Mouse (Mus musculus): ENCODE measurements around the gene Exph5. TPM values are rescaled to one million over a fixed set of nuclear protein-coding genes. Genes with fewer than 3 reads are reported as not detected.

The Exph5 gene
- total RNA-seq, 2 experiments from 2014 or later = 26.1 to 27.9 TPM

- intact Hi-C loops (cut with DNase I) = no loop called here
Observed at GRCm38 (mm10) chr9:53307904-53308303, 6.4 kb downstream of the Exph5 start.

GRCm38 (mm10) chr9:53312981-53313380, 11.5 kb downstream of the Exph5 start:
- intact Hi-C loops (cut with DNase I) = no loop called here
- DNase-seq (ENCODE audit: low spot score in 2 of 2) = no peak

More at GRCm38 (mm10) chr9:53307904-53308303, 6.4 kb downstream of the Exph5 start:
- DNase-seq (ENCODE audit: low spot score in 2 of 2) = peak in 1 of 2 experiments; percentile 29

- intact Hi-C loops (cut with DNase I) = no loop called here
- DNase-seq (ENCODE audit: low spot score in 2 of 2) = peak in 1 of 2 experiments; percentile 40
Observed at GRCm38 (mm10) chr9:53320894-53321650, 19.6 kb downstream of the Exph5 start.

- DNase-seq (ENCODE audit: low spot score in 2 of 2) = no peak
- intact Hi-C loops (cut with DNase I) = no loop called here
Observed at GRCm38 (mm10) chr9:53321683-53322082, 20.2 kb downstream of the Exph5 start.

DNA sequence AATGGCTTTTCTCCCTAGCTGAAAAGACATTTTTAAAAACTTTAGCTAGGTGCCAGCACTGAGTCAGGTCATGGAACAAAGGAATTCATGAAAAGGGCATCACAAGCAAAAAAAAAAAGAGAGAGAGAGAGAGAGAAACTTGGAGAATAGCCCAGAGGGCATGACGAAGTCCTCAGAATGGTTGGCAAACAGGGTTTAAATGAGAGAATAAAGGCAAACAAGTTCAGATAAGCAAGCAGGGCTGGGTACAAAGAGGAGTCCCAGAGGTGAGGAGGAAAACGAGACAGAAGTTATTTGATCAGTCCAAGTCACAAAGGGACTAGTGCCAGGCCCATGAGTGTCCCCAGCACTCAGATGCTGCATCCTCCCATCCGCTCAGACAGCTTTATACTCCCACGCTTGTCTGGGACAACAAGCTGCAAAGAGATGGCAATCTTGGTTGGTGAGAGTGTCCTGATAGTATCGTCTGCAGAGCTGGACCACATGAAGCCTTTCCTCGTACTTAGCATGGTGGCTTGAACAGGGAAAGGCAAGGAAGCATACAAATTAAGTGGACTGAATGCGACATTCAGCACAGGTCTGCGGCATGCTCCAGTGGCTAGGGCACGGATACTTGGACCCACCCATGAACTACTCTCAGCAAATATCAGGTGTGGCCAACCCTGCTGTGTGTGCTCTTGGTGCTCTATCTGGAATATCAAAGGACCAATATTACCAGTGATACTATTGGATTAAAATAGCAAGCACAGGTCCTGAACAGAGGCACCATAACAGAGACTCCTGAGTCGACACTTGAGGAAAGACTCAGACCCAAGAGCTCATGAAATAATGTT, 22.2 kb downstream of the Exph5 start:
- DNase-seq (ENCODE audit: low spot score in 2 of 2) = peak in 1 of 2 experiments; percentile 51
- intact Hi-C loops (cut with DNase I) = no loop called here

- intact Hi-C loops (cut with DNase I) = no loop called here
- DNase-seq (ENCODE audit: low spot score in 2 of 2) = no peak
Observed at GRCm38 (mm10) chr9:53325363-53326090, 24.1 kb downstream of the Exph5 start.

DNA sequence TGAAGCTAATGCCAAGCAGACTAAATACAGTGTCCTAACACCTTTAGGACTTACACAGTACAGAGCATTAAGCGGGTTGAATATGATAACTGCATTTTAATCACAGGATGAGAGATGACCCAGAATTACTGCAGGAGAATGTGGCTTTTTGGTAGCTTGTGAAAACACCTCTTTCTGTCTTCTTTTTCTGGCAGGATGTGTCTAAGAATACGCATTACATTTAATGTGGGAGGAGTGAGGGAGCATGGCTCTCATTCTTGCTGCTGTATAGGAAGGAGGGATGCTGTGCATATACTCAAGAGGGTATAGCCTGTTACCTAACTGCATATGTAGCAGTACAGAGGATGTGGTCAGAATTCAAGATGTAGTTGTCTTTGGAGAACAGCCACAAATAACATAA, 26.7 kb downstream of the Exph5 start:
- DNase-seq (ENCODE audit: low spot score in 2 of 2) = peak; percentile 11 to 87
- intact Hi-C loops (cut with DNase I) = loop anchor here (2.0 kb wide), 2 partner anchors 17 to 25 kb away; no protein-coding TSS in a partner anchor

DNA sequence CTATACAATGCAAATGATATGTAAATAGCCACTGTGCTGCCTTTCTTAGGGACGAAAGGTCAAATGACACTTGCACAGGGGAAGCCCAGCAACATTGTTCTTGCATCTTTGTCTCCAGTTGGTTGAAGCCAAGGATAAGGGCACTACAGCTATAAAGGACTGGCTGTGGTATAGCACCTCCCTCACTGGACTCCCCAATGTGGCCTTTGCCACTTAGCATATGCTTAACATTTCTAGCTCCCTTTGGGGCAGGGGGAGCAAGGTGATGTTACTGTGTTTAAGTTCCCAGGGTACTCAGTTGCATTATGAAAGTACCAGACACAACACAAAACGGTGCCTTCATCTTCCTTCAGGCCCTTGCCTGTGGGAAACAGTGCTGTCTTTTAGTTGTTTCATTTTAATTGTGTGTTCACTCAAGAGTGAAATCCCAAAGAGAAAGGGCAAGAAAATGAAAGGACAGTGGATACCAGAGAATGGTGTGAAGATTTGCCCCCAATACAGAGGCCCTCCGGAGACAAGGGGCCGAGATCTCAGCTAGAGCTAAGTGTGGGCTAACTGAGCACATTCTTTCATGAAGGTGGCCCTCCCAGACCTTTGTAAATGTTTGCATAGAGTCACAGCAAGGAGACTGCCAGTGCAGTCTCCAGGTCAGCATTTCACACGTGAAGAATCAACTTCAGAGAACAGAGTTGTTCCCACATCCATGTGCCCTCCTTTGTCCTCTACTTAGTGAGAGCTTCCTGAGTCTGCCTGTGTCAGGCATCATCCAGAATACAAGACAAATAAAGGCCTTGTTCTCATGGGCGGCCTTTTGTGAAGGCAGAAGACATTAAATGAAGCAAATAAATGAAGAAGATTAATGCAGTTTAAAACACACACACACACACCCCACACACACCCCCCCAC, 28.1 kb downstream of the Exph5 start:
- intact Hi-C loops (cut with DNase I) = loop anchor here (2.0 kb wide), 2 partner anchors 15 to 27 kb away; no protein-coding TSS in a partner anchor
- no peak for DNase-seq (ENCODE audit: low spot score in 2 of 2)

GRCm38 (mm10) chr9:53330247-53330646, 28.8 kb downstream of the Exph5 start:
- no peak for DNase-seq (ENCODE audit: low spot score in 2 of 2)
- intact Hi-C loops (cut with DNase I) = no loop called here

GRCm38 (mm10) chr9:53333436-53333835, 32.0 kb downstream of the Exph5 start:
- DNase-seq (ENCODE audit: low spot score in 2 of 2) = no peak
- intact Hi-C loops (cut with DNase I) = no loop called here

GRCm38 (mm10) chr9:53335131-53335530, 33.7 kb downstream of the Exph5 start:
- DNase-seq (ENCODE audit: low spot score in 2 of 2) = no peak
- intact Hi-C loops (cut with DNase I) = no loop called here

DNA sequence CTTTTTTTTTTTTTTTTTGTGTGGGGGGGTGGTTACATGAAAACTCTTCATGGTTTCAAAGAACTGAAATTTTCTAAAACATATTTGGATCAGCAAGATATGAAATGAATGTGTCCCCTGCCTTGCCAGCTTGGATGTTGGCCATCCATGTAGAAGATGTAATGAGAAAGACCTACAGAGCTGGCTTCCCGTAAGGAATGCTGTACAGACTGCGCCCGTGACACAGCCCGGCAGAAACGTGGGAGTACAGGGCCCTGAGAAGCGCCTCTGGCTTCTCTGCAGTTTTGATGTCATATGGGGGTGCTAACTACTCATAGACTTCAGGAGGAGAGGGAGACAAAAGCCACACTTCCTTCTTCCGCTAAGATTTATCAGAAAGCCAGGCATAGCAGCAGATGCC, 38.1 kb downstream of the Exph5 start:
- intact Hi-C loops (cut with DNase I) = loop anchor here (5.0 kb wide), 1 partner anchor 43 kb away; the partner anchor contains the start of gene Kdelc2
- peak in 1 of 2 experiments; percentile 19 for DNase-seq (ENCODE audit: low spot score in 2 of 2)

DNA sequence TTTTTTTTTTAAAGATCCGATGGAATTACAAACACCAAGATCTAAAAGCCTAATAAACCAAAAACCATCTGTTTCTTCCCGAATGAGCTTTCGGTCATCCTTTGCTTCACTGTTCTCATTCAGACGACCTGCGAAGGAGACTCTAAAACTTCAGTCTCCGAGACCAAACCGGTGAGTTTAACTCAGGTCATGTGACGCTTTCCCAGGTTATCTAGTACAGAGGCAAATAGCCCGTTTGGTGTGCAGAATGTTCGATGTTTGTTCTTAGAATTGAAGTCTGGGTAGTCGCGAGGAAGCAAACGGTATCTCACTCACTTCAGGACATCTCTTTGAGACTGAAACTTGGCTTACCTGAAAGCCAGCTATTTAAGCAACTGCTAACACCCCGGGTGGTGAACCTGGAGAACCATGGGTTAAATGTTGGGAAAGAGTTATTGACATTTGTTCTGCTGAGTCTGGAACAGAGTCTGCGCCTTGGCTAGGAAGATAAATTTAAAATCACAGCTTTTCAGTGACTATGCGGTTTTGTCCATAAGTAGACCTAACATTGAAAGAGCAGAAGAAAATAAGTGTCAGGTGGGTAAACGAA, 39.0 kb downstream of the Exph5 start:
- no peak for DNase-seq (ENCODE audit: low spot score in 2 of 2)
- intact Hi-C loops (cut with DNase I) = loop anchor here (5.0 kb wide), 1 partner anchor 42 kb away; the partner anchor contains the start of gene Kdelc2

DNA sequence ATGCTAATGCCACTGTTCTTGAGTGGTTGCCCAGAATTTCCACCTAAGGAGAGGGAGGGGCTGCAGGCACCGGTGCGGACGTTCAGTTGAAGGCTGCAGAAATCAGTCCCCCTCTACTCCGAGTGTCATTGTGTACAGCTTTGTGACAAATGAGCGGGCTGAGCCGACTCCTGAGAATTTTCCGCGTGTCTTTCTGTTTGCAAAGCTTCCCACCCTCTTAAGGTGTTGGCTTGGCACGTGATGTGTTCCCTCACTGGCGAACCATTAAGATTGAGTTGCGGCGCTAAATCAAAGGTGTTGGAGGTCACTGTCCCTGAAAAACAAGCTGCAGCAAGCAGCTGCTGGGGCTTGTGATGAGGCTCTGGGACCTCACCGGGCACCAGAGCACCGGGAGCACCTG, 39.5 kb downstream of the Exph5 start:
- intact Hi-C loops (cut with DNase I) = loop anchor here (5.0 kb wide), 1 partner anchor 41 kb away; the partner anchor contains the start of gene Kdelc2

DNA sequence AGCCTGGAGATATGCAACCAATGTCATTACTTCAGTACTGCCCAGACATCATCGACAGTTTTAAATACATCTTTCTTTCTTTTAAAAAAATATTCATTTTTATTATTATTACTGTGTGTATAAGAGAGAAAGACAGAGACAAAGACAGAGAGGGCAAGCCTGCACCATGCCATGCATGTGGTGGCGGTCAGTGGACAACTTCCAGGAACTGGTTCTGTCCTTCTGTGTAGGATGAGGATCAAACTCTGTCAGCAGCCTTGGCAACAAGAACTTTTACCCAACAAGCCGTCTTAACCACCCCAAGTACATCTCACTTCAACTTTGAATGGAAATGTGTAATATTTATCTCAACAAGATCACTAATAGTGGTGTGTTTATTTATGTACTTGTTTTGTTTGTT, 40.5 kb downstream of the Exph5 start:
- no peak for DNase-seq (ENCODE audit: low spot score in 2 of 2)
- intact Hi-C loops (cut with DNase I) = loop anchor here (5.0 kb wide), 1 partner anchor 40 kb away; the partner anchor contains the start of gene Kdelc2

More for the DNA sequence above, 39.5 kb downstream of the Exph5 start:
- peak; percentile 19 to 31 for DNase-seq (ENCODE audit: low spot score in 2 of 2)

- DNase-seq (ENCODE audit: low spot score in 2 of 2) = peak; percentile 4 to 84
- intact Hi-C loops (cut with DNase I) = loop anchor here (2.0 to 5.0 kb wide), 4 partner anchors 16 to 86 kb away; partner anchors contain the start of gene Kdelc2
Observed at GRCm38 (mm10) chr9:53344646-53345432, 43.4 kb downstream of the Exph5 start.

- intact Hi-C loops (cut with DNase I) = loop anchor here (2.0 kb wide), 3 partner anchors 17 to 87 kb away; no protein-coding TSS in a partner anchor
- DNase-seq (ENCODE audit: low spot score in 2 of 2) = no peak
Observed at GRCm38 (mm10) chr9:53345728-53346127, 44.3 kb downstream of the Exph5 start.
